Mouse (Mus musculus) cerebellum, postnatal 14 days (tissue): ENCODE measurements at regions not wholly inside any gene's neighbourhood (a gene's known extent, or its start where the extent isn't known, plus 50 kb on each side); places are given as distances from the start of the nearest gene placed in this dataset.
A peak's percentile ranks its signal among the peaks of the same experiment; 100 is the strongest.

Source experiments
- DNase-seq, 2 experiments: peaks; one replicate each; pipeline ENCODE4 v3.0.0; 2021; ENCODE audit warnings: mixed read lengths in 2 of 2

DNA sequence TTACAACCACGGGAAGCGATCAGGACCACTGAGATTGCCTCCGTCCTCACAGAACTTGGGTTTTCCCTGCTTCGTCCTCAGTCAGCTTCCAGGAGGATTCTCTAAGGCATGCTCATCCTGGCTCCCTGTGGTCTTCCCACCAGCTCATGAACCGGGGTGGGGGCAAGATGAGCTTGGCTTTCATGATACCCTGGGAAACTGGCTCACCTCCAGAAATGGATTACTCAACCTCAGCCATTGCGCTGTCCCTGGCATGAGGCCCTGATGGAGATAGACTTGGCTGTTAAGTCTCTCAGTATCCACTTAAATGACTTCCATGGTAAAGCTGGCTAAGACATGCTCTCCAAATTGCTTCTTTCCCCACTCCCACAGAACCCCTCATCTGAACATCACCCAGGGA, 160.0 kb upstream of the Cdh4 start:
- peak; percentile 73 for DNase-seq

DNA sequence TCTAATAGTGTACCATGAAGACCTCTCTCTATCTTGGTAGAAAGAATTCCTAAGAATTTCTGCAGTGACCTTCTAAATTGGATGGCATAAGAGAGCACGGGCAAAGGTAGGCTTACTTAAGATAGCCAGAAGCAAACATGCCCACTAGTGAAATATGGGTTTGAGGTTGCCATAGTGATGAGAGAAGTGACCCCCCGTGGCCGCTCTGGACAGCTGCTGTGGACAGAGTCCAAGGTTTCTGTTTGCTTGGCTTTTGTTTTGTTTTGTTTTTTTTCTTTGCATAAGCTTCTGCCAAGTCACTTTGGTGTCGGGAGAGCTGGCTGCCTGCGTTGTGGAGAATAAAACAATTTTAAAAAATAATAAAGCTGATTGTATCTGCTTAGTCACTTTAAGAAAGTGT, 151.8 kb upstream of the Cdh4 start:
- peak; percentile 15 to 35 for DNase-seq

GRCm38 (mm10) chr2:179291046-179291563, 151.1 kb upstream of the Cdh4 start:
- DNase-seq, result no peak

GRCm38 (mm10) chr2:179291958-179292357, 150.3 kb upstream of the Cdh4 start:
- no peak for DNase-seq

DNA sequence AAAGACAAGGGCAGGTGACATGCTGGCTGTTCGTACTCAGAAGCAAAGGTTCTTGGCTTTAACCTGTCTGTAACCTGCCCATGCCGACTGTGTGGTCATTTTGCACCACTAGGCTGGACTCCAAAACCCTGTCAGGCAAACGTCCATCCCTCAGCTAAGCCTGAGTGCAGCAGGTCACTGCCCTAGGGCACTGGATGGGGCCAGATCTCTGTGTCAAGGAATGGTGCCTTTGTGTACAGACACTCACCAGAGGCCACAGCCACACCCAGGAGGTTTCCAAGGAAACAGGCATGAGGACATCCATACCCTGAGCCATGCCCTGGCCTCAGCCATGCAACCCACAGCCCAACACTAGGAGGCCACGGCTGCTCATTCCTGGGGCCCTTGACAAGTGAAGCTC, 149.7 kb upstream of the Cdh4 start:
- peak; percentile 25 to 40 for DNase-seq

GRCm38 (mm10) chr2:179293114-179293513, 149.1 kb upstream of the Cdh4 start:
- no peak for DNase-seq

GRCm38 (mm10) chr2:179297057-179297456, 145.2 kb upstream of the Cdh4 start:
- no peak for DNase-seq

GRCm38 (mm10) chr2:179303765-179304164, 138.5 kb upstream of the Cdh4 start:
- no peak for DNase-seq

- no peak for DNase-seq
Observed at GRCm38 (mm10) chr2:179307286-179307931, 134.8 kb upstream of the Cdh4 start.

- DNase-seq, result no peak
Observed at GRCm38 (mm10) chr2:179307932-179308303, 134.3 kb upstream of the Cdh4 start.

- DNase-seq, result no peak
Observed at GRCm38 (mm10) chr2:179318046-179318445, 124.2 kb upstream of the Cdh4 start.

DNA sequence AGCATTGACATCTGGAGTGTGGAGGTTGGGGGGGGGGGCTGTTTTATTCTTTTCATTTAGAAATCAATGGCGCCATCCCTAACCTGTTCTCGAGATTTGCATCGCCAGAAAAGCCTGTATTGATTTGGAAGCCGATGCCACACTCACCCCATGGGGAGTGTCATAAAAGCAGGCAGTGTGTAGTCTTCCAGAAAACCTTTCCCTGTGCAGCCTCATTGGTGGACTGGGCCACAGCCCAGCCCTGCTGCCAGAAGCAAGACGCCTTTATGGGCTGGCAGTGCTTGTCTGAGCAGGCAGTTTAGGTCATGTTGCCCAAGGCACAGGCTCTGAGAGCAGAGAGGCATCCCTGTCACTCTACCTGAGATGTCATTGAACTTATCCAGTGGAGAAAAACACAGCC, 117.0 kb upstream of the Cdh4 start:
- no peak for DNase-seq

DNA sequence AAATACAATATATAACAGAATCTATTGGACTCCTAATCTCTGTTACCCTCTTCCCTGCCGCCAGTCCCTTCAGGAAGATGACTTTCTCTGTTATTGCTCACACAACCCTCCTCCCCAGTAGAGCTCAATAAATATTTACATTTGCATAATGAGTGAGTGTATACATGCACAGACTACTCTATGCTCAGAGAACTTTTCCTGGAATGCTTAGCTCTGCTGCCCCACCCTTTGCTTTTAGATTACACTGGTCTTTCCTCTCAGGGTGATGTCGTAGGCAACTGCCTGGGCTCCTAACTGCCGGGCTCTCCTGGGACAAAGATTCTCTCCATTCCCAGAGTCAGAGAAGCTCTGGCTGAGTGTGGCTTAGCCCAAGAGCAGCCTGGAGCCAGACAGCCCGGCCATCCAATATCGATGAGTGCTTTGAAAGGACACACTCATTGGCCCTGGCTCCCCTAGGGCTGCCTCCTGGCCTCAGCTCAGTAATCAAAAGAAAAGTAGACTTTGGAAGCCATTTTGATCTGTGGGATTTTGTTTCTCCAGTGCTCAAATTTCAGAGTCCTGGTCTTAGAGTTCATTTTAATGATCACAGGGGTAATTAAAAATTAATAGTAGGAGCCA, 109.2 kb upstream of the Cdh4 start:
- DNase-seq, result no peak

DNA sequence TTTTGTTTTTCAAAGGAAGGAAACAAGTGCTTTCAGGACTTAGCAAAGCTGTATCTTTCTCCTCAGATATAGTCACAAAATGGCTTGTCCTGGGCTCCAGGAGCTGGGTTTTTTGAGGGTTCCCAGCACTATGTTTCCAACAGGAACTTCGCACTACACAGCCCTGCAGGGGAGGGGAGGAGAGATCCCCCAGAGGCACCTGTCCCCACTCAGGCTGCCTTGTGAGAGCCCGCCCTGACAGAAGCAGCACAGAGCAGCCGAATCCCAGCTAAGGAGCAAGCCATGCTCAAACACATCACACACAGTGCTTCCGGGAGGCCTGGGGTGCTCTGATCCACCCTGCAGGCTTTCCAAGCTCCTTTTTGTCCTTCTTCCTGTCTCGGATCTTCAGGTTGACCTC, 108.6 kb upstream of the Cdh4 start:
- DNase-seq, result no peak

DNA sequence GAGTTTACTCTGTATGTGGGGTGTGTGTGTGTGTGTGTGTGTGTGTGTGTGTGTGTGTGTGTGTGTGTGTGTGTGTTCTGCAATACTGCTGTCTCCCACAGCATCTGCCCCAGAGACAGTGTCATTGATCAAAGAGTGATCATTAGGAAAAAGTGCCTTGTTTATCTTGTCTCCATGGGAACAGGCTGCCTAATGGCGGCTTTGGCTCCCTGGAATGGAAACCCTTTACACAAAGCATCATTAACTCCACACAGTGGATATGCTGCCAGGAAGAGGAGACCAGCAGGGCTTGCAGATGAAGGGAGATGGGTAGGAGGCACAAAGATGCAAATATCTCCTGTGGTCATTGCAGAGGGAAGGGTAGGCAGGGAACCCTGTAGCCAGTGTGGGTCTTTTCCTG, 106.0 kb upstream of the Cdh4 start:
- DNase-seq, result no peak

DNA sequence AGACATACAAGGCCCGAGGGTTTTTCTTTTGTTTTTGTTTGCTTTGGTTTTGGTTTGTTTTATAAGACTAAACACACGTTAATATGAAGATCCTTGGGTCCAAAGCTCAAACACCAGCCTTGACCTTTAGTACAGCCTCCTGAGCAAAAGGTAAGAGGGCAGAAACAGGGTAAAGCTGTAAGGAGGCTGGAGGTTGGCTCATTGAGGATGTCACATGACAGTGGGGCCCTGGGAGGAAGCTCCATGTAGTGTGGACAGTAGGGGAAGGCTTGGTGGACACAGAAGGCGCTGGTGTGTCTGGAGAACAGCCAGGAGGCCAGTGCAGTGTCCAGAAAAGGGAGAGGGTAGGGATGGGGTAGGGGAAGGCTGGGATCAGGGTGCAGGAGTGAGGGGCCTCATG, 89.6 kb upstream of the Cdh4 start:
- DNase-seq, result no peak

GRCm38 (mm10) chr2:179354866-179355265, 87.4 kb upstream of the Cdh4 start:
- DNase-seq, result no peak

DNA sequence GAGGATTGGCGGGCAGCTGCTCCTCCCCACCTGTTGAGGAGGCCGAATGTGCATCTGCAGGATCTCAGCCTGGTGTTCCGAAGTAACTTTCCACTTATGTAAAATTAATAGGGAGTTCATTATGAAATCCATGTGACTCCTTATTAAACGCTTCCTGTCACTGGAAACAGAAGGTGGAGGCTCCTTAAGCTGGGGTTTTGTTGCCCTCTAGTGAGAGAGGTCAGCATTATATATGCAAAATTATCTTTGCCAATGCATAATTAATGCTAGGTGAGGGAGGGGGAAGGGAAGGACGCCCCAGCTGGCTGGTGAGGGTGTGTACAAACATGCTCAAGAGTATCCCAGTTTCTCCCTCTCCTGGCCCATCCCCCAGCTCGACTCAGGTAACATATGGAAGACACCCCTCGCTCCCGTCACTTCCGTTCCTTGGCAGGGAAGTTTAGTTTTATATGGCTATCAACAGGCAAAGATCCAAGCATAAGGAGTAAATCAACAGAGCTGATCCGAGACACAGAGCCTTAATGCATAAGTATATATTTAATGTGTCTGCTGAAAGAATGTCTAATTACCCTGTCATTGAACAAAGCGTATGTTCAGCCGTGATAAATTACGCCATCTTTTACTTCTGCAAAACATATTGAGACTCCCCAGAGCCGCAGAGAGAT, 71.2 kb upstream of the Cdh4 start:
- DNase-seq, result no peak

DNA sequence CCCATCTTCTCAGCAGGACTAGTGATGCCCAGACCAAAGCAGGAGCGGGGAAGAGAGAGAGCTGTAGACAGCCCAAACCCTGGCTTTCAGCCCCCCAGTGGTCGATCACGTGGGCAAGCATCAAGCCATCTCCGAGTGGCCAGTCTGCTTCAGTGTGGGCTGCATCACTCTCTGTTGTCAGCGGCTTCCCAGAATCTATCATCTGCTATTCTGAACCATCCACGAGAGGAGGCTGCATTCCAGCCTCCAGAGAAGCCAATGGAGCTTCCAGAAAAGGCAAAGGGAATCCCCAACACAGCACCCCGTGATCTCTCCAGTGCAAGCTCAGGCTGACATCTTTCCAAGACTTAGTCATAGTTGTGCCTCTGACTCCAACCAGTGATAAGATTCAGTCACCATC, 70.7 kb upstream of the Cdh4 start:
- peak; percentile 19 to 38 for DNase-seq

GRCm38 (mm10) chr2:179379691-179380443, 62.4 kb upstream of the Cdh4 start:
- DNase-seq, result no peak

- no peak for DNase-seq
Observed at GRCm38 (mm10) chr2:179380444-179380705, 61.9 kb upstream of the Cdh4 start.

GRCm38 (mm10) chr2:179381916-179382315, 60.3 kb upstream of the Cdh4 start:
- no peak for DNase-seq

GRCm38 (mm10) chr2:179382594-179382993, 59.6 kb upstream of the Cdh4 start:
- no peak for DNase-seq

DNA sequence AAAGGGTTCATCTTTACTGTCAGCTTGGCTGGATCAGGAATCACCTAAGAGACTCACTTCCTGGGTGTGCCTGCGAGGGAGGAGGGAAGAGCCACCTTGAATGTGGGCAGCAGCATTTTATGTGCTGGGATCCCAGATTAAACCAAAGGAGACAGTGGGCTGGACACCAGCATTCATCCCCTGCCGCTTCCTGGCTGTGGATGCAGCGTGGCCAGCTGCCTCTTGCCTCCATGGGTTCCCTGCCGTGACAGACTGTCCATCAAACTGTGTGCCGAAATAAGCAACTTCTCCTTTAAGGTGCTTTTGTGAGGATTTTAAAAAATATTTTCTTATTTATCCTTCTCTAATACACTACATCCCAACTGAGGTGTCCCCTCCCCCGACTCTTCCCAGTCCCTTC, 55.4 kb upstream of the Cdh4 start:
- peak; percentile 47 to 51 for DNase-seq
